Mouse (Mus musculus): ENCODE results near the gene Flot1. TPM values are rescaled to one million over a fixed set of nuclear protein-coding genes. Genes with fewer than 3 reads are reported as not detected.

Flot1 gene
- polyA plus RNA-seq, 1 experiment = 90.0 TPM

DNA sequence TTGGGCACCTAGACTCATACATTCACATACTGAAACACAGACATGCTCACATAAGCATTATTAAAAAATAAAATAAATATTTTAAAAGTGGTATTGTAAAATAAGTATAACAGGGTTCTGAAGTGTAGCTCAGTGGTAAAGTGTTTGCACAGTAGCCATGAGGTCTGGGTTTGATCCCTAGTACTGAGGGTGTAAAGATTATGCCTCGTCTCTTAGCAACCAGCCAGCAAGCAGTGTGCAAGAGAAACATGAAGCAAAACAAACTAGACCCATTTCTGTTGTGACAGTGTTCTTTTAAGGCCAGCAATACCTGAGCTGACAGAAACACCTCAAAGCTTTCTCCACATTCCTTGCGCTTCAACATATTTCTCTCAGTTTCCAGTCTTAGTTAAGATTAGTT, 22.1 kb upstream of the Flot1 start:
- WGBS = 71% methylated on average over 2 of the region's 2 CpGs
- peaks cover 1% of the 10 kb centered on the region for H3K4me1 ChIP-seq (ENCODE audit: control insufficient read depth, insufficient read depth, low read length)
- no peak for TF ChIP-seq POLR2A (IDR thresholded peaks at IDR 0.05; ENCODE audit: borderline replicate concordance, control insufficient read depth, low read depth, low read length)
- no peak for TF ChIP-seq CTCF (IDR thresholded peaks at IDR 0.05; ENCODE audit: control insufficient read depth, insufficient read depth, low read length)
- H3K4me3 ChIP-seq (replicated peaks; ENCODE audit: control insufficient read depth, low read depth, low read length) = no peak overlapping the region
- no peak overlapping the region for H3K27ac ChIP-seq (ENCODE audit: control insufficient read depth, insufficient read depth, low read depth, low read length, poor library complexity)

GRCm38 (mm10) chr17:35803020-35803419, 20.0 kb upstream of the Flot1 start:
- TF ChIP-seq CTCF (IDR thresholded peaks at IDR 0.05; ENCODE audit: control insufficient read depth, insufficient read depth, low read length) (no peak), POLR2A (IDR thresholded peaks at IDR 0.05; ENCODE audit: borderline replicate concordance, control insufficient read depth, low read depth, low read length) (no peak)

DNA sequence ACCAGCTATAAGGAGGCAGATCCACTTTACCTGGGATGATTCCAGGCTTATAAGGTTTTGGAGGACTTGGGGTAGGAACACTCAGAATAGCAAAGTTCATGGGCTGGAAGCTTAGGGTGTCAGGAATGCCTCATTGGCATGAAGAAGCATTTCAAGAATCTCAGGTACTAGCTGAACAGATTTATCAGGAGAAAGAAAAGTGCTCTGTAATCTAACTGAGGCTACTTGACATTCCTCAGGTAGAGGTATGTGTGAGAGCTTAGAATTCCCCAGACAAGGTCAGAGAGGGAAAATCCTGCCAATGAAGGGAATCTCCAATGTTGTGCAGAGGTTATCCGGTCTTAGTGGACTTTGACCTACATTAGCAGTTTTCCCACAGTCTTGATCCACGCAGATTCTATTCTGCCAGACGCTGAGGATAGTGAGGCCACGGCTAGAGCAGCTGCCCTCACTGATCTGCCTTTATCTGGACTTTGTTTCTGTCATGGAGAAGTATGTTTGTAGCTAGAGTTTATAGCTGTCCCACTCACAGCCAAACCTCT, 19.1 kb upstream of the Flot1 start:
- WGBS = 79% methylated on average over 4 of the region's 4 CpGs
- TF ChIP-seq CTCF (IDR thresholded peaks at IDR 0.05; ENCODE audit: control insufficient read depth, insufficient read depth, low read length) (no peak), POLR2A (IDR thresholded peaks at IDR 0.05; ENCODE audit: borderline replicate concordance, control insufficient read depth, low read depth, low read length) (no peak)
- Histone ChIP-seq H3K4me1 (ENCODE audit: control insufficient read depth, insufficient read depth, low read length) (peaks cover 1% of the 10 kb centered on the region), H3K4me3 (replicated peaks; ENCODE audit: control insufficient read depth, low read depth, low read length) (no peak overlapping the region), H3K27ac (ENCODE audit: control insufficient read depth, insufficient read depth, low read depth, low read length, poor library complexity) (no peak overlapping the region)

More at GRCm38 (mm10) chr17:35803020-35803419, 20.0 kb upstream of the Flot1 start:
- peaks cover 1% of the 10 kb centered on the region for H3K4me1 ChIP-seq (ENCODE audit: control insufficient read depth, insufficient read depth, low read length)
- 75% methylated on average over 6 of the region's 6 CpGs for WGBS
- no peak overlapping the region for H3K27ac ChIP-seq (ENCODE audit: control insufficient read depth, insufficient read depth, low read depth, low read length, poor library complexity)
- no peak overlapping the region for H3K4me3 ChIP-seq (replicated peaks; ENCODE audit: control insufficient read depth, low read depth, low read length)

DNA sequence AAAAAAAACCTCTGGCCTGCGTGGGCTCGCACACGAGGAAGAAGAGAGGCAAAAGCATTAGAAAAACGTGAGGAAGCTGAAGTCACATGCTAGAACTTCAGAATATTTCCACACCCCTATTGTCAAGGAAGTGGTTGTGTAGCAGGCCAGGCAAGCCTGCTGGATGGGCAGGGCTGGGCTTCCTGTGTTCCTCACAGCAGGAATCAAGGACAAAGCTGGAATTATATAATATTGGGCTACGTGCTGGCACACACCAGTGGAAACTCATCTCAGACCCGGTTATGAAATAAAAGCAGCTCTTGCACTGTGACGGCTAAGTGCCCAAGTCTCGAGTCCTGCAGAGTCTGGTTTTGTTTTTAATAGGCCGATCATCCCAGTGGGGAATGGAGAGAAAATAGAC, 15.0 kb upstream of the Flot1 start:
- 31% methylated on average over 9 of the region's 9 CpGs for WGBS
- no peak overlapping the region for H3K27ac ChIP-seq (ENCODE audit: control insufficient read depth, insufficient read depth, low read depth, low read length, poor library complexity)

GRCm38 (mm10) chr17:35809395-35809794, 13.6 kb upstream of the Flot1 start:
- 79% methylated on average over 11 of the region's 11 CpGs for WGBS
- Histone ChIP-seq H3K4me1 (ENCODE audit: control insufficient read depth, insufficient read depth, low read length) (peaks cover 3% of the 10 kb centered on the region; the same call in 1 of the 2 replicates), H3K27ac (ENCODE audit: control insufficient read depth, insufficient read depth, low read depth, low read length, poor library complexity) (no peak overlapping the region), H3K4me3 (replicated peaks; ENCODE audit: control insufficient read depth, low read depth, low read length) (no peak overlapping the region)
- TF ChIP-seq CTCF (IDR thresholded peaks at IDR 0.05; ENCODE audit: control insufficient read depth, insufficient read depth, low read length) = no peak
- TF ChIP-seq POLR2A (IDR thresholded peaks at IDR 0.05; ENCODE audit: borderline replicate concordance, control insufficient read depth, low read depth, low read length) = no peak

More for the DNA sequence above, 15.0 kb upstream of the Flot1 start:
- H3K4me3 ChIP-seq (replicated peaks; ENCODE audit: control insufficient read depth, low read depth, low read length) = no peak overlapping the region
- H3K4me1 ChIP-seq (ENCODE audit: control insufficient read depth, insufficient read depth, low read length) = peaks cover 1% of the 10 kb centered on the region; the same call in 1 of the 2 replicates
- no peak for TF ChIP-seq CTCF (IDR thresholded peaks at IDR 0.05; ENCODE audit: control insufficient read depth, insufficient read depth, low read length)
- no peak for TF ChIP-seq POLR2A (IDR thresholded peaks at IDR 0.05; ENCODE audit: borderline replicate concordance, control insufficient read depth, low read depth, low read length)

GRCm38 (mm10) chr17:35810900-35811648, 12.0 kb upstream of the Flot1 start:
- H3K4me1 ChIP-seq (ENCODE audit: control insufficient read depth, insufficient read depth, low read length) = peaks cover 3% of the 10 kb centered on the region; the same call in 1 of the 2 replicates
- H3K27ac ChIP-seq (ENCODE audit: control insufficient read depth, insufficient read depth, low read depth, low read length, poor library complexity) = no peak overlapping the region
- WGBS = 31% methylated on average over 5 of the region's 5 CpGs
- TF ChIP-seq POLR2A (IDR thresholded peaks at IDR 0.05; ENCODE audit: borderline replicate concordance, control insufficient read depth, low read depth, low read length) = no peak
- TF ChIP-seq CTCF (IDR thresholded peaks at IDR 0.05; ENCODE audit: control insufficient read depth, insufficient read depth, low read length) = no peak
- no peak overlapping the region for H3K4me3 ChIP-seq (replicated peaks; ENCODE audit: control insufficient read depth, low read depth, low read length)

GRCm38 (mm10) chr17:35812307-35812706, 10.7 kb upstream of the Flot1 start:
- 85% methylated on average over 5 of the region's 5 CpGs for WGBS
- no peak for TF ChIP-seq POLR2A (IDR thresholded peaks at IDR 0.05; ENCODE audit: borderline replicate concordance, control insufficient read depth, low read depth, low read length)
- TF ChIP-seq CTCF (IDR thresholded peaks at IDR 0.05; ENCODE audit: control insufficient read depth, insufficient read depth, low read length) = no peak
- Histone ChIP-seq H3K4me3 (replicated peaks; ENCODE audit: control insufficient read depth, low read depth, low read length) (no peak overlapping the region), H3K27ac (ENCODE audit: control insufficient read depth, insufficient read depth, low read depth, low read length, poor library complexity) (no peak overlapping the region), H3K4me1 (ENCODE audit: control insufficient read depth, insufficient read depth, low read length) (peaks cover 3% of the 10 kb centered on the region; the same call in 1 of the 2 replicates)

DNA sequence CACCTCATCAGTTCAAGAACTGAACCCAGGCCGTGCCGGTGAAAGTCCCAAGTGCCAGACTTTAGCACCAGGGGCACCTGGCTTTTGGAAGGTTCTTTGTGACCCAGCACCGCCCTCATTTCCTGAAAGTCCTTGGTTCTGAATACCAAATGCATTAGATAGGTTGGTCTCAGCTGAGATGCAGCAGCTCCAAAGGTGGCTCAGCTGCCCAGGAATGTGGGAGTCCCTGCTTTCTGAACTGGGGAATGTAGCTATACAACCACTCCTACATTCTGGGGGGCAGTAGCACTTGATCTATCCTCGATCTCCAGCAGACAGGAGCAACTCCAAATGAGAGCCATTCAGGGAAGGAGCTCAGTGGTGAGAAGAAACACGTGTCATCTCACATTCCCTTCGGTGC, 10.3 kb upstream of the Flot1 start:
- WGBS = 47% methylated on average over 6 of the region's 6 CpGs
- Histone ChIP-seq H3K27ac (ENCODE audit: control insufficient read depth, insufficient read depth, low read depth, low read length, poor library complexity) (no peak overlapping the region), H3K4me1 (ENCODE audit: control insufficient read depth, insufficient read depth, low read length) (peaks cover 3% of the 10 kb centered on the region; the same call in 1 of the 2 replicates), H3K4me3 (replicated peaks; ENCODE audit: control insufficient read depth, low read depth, low read length) (no peak overlapping the region)
- TF ChIP-seq CTCF (IDR thresholded peaks at IDR 0.05; ENCODE audit: control insufficient read depth, insufficient read depth, low read length) (no peak), POLR2A (IDR thresholded peaks at IDR 0.05; ENCODE audit: borderline replicate concordance, control insufficient read depth, low read depth, low read length) (no peak)

All from bone marrow, adult 2 months (tissue).